Mouse (Mus musculus): Measurements from ENCODE around the gene Pip5kl1. TPM values are rescaled to one million over a fixed set of nuclear protein-coding genes. Genes with fewer than 3 reads are reported as not detected.
A peak's percentile ranks its signal among the peaks of the same experiment; 100 is the strongest.

Pip5kl1 gene
- polyA plus RNA-seq, 1 experiment: 1.8 TPM

GRCm38 (mm10) chr2:32575586-32576160 lies 1.1 kb downstream of the Pip5kl1 start, which contains the start of gene 9430097D07Rik:
Gene 9430097D07Rik (minus strand): TSS chr2:32575684.
- H3K4me1 ChIP-seq (ENCODE audit: control insufficient read depth, insufficient read depth, low read length): no peaks in the 10 kb centered on the region
- peak within 1 kb of the TSS; percentile 85 for H3K4me3 ChIP-seq (ENCODE audit: low read depth, low read length)
- H3K9me3 ChIP-seq (replicated peaks; ENCODE audit: control insufficient read depth, insufficient read depth, low read length, poor library complexity, severe bottlenecking): no peaks in the 10 kb centered on the region
- H3K9ac ChIP-seq (ENCODE audit: low read depth, poor library complexity, severe bottlenecking): peak within 1 kb of the TSS; percentile 50
- no peak within 1 kb of the TSS for H3K27ac ChIP-seq (ENCODE audit: insufficient read depth, low read length)
- TF ChIP-seq EP300 (IDR thresholded peaks at IDR 0.05; ENCODE audit: insufficient read depth, low read depth, low read length) (no peak), POLR2A (IDR thresholded peaks at IDR 0.05; ENCODE audit: insufficient read depth, low read length) (no peak), CTCF (IDR thresholded peaks at IDR 0.05; ENCODE audit: low read depth, low read length) (no peak)
- no peaks in the 10 kb centered on the region for H3K36me3 ChIP-seq (ENCODE audit: control insufficient read depth, insufficient read depth, low read length, poor library complexity, severe bottlenecking)
- H3K27me3 ChIP-seq (ENCODE audit: control insufficient read depth, insufficient read depth, low read length, poor library complexity, severe bottlenecking): no peaks in the 10 kb centered on the region

DNA sequence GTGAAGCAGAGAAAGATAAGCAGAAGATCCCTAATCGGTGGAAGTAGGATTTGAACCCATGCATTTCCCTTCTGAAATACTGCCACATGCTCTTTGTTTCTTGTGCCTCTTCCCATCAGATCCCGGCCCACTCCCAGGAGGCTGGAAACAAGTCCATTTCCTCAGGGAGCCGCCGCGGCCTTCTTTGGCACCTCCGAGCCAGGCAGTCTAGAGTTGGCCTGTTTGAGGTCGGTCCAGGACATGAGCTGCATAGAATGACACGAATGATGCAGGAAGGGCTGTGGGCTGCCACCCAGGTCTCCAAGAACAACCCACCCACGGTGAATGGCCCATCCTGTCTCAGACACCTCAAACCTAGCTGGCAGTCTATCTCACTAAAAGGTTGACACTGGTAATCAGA lies 1.9 kb downstream of the Pip5kl1 start:
- no peak for TF ChIP-seq CTCF (IDR thresholded peaks at IDR 0.05; ENCODE audit: low read depth, low read length)
- no peak for TF ChIP-seq POLR2A (IDR thresholded peaks at IDR 0.05; ENCODE audit: insufficient read depth, low read length)
- no peak for TF ChIP-seq EP300 (IDR thresholded peaks at IDR 0.05; ENCODE audit: insufficient read depth, low read depth, low read length)
- Histone ChIP-seq H3K9ac (ENCODE audit: low read depth, poor library complexity, severe bottlenecking) (no peak overlapping the region), H3K36me3 (ENCODE audit: control insufficient read depth, insufficient read depth, low read length, poor library complexity, severe bottlenecking) (no peaks in the 10 kb centered on the region), H3K4me3 (ENCODE audit: low read depth, low read length) (no peak overlapping the region), H3K27ac (ENCODE audit: insufficient read depth, low read length) (no peak overlapping the region), H3K27me3 (ENCODE audit: control insufficient read depth, insufficient read depth, low read length, poor library complexity, severe bottlenecking) (no peaks in the 10 kb centered on the region), H3K9me3 (replicated peaks; ENCODE audit: control insufficient read depth, insufficient read depth, low read length, poor library complexity, severe bottlenecking) (no peaks in the 10 kb centered on the region), H3K4me1 (ENCODE audit: control insufficient read depth, insufficient read depth, low read length) (no peaks in the 10 kb centered on the region)

DNA sequence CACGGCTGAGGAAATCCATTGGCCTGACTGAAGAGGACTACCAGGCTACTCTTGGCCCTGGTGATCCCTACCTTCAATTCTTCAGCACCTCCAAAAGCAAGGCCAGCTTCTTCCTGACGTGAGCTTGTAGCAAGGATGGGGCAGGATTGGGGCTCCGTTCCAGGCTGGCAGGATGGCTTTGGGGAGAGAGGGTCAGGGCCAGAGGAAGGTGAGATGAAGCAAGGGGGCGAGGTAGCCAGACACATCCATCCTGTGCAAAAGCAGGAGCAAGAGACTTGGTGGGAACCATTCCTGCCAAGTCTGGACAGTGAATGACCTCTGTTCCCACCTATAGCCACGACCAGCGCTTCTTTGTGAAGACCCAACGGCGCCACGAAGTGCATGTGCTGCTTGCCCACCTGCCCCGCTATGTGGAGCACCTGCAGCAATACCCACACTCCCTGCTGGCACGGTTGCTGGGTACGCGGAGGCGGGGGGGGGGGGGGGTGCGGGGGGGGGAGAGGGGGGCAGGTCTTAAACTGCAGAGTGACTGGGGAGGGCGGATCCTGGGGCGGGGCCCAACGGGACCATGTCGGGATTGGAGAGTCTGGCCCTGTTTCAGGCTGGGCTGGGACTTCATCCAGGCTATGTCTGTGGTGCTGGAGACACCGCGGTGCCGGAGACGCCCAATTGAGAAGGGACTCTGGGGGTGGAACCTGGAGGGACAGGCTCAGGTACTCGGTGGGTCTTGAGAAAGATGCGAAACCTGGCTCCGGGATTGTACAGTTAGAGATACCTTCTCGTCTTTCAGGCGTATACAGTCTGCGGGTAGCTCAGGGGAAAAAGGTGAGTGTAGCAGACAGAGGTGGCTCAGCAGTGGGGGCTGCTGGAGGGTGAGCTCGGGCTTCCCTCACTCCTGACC lies 3.8 kb downstream of the Pip5kl1 start:
- no peaks in the 10 kb centered on the region for H3K27me3 ChIP-seq (ENCODE audit: control insufficient read depth, insufficient read depth, low read length, poor library complexity, severe bottlenecking)
- no peaks in the 10 kb centered on the region for H3K4me1 ChIP-seq (ENCODE audit: control insufficient read depth, insufficient read depth, low read length)
- no peaks in the 10 kb centered on the region for H3K9me3 ChIP-seq (replicated peaks; ENCODE audit: control insufficient read depth, insufficient read depth, low read length, poor library complexity, severe bottlenecking)
- TF ChIP-seq CTCF (IDR thresholded peaks at IDR 0.05; ENCODE audit: low read depth, low read length): no peak
- no peak for TF ChIP-seq POLR2A (IDR thresholded peaks at IDR 0.05; ENCODE audit: insufficient read depth, low read length)
- TF ChIP-seq EP300 (IDR thresholded peaks at IDR 0.05; ENCODE audit: insufficient read depth, low read depth, low read length): no peak
- H3K27ac ChIP-seq (ENCODE audit: insufficient read depth, low read length): no peak overlapping the region
- H3K9ac ChIP-seq (ENCODE audit: low read depth, poor library complexity, severe bottlenecking): no peak overlapping the region
- H3K4me3 ChIP-seq (ENCODE audit: low read depth, low read length): 0 out of 2 replicates have a peak overlapping the region, but pooled peaks have one; percentile 16
- no peaks in the 10 kb centered on the region for H3K36me3 ChIP-seq (ENCODE audit: control insufficient read depth, insufficient read depth, low read length, poor library complexity, severe bottlenecking)

- H3K9me3 ChIP-seq (replicated peaks; ENCODE audit: control insufficient read depth, insufficient read depth, low read length, poor library complexity, severe bottlenecking): no peaks in the 10 kb centered on the region
- no peak for TF ChIP-seq EP300 (IDR thresholded peaks at IDR 0.05; ENCODE audit: insufficient read depth, low read depth, low read length)
- no peak for TF ChIP-seq CTCF (IDR thresholded peaks at IDR 0.05; ENCODE audit: low read depth, low read length)
- no peak for TF ChIP-seq POLR2A (IDR thresholded peaks at IDR 0.05; ENCODE audit: insufficient read depth, low read length)
- H3K9ac ChIP-seq (ENCODE audit: low read depth, poor library complexity, severe bottlenecking): peak overlapping the region; percentile 17; the same call in 1 of the 2 replicates
- no peaks in the 10 kb centered on the region for H3K36me3 ChIP-seq (ENCODE audit: control insufficient read depth, insufficient read depth, low read length, poor library complexity, severe bottlenecking)
- no peak overlapping the region for H3K27ac ChIP-seq (ENCODE audit: insufficient read depth, low read length)
- H3K4me3 ChIP-seq (ENCODE audit: low read depth, low read length): peak overlapping the region; percentile 53
- H3K27me3 ChIP-seq (ENCODE audit: control insufficient read depth, insufficient read depth, low read length, poor library complexity, severe bottlenecking): no peaks in the 10 kb centered on the region
- H3K4me1 ChIP-seq (ENCODE audit: control insufficient read depth, insufficient read depth, low read length): peaks cover 2% of the 10 kb centered on the region
These were observed 7.0 kb downstream of the Pip5kl1 start for GRCm38 (mm10) chr2:32581450-32582095.

GRCm38 (mm10) chr2:32582830-32583799 lies 8.5 kb downstream of the Pip5kl1 start:
- peak overlapping the region; percentile 35 for H3K4me3 ChIP-seq (ENCODE audit: low read depth, low read length)
- H3K36me3 ChIP-seq (ENCODE audit: control insufficient read depth, insufficient read depth, low read length, poor library complexity, severe bottlenecking): no peaks in the 10 kb centered on the region
- 0 out of 2 replicates have a peak, but pooled peaks have one; percentile 27 for TF ChIP-seq EP300 (IDR thresholded peaks at IDR 0.05; ENCODE audit: insufficient read depth, low read depth, low read length)
- TF ChIP-seq POLR2A (IDR thresholded peaks at IDR 0.05; ENCODE audit: insufficient read depth, low read length): no peak
- peak; percentile 99 for TF ChIP-seq CTCF (IDR thresholded peaks at IDR 0.05; ENCODE audit: low read depth, low read length)
- peaks cover 2% of the 10 kb centered on the region for H3K4me1 ChIP-seq (ENCODE audit: control insufficient read depth, insufficient read depth, low read length)
- H3K27ac ChIP-seq (ENCODE audit: insufficient read depth, low read length): no peak overlapping the region
- H3K9ac ChIP-seq (ENCODE audit: low read depth, poor library complexity, severe bottlenecking): peak overlapping the region; percentile 4; the same call in 1 of the 2 replicates
- H3K9me3 ChIP-seq (replicated peaks; ENCODE audit: control insufficient read depth, insufficient read depth, low read length, poor library complexity, severe bottlenecking): no peaks in the 10 kb centered on the region
- no peaks in the 10 kb centered on the region for H3K27me3 ChIP-seq (ENCODE audit: control insufficient read depth, insufficient read depth, low read length, poor library complexity, severe bottlenecking)

Measured in ES-Bruce4 (cell line).